Mouse (Mus musculus): ENCODE results near the gene Gm3435.
"Not testable (repeated sequence)": the region's sequence is repeated elsewhere in the genome, so short reads cannot be mapped to it uniquely, and the experiment has no call there.

Gm3435 gene

DNA sequence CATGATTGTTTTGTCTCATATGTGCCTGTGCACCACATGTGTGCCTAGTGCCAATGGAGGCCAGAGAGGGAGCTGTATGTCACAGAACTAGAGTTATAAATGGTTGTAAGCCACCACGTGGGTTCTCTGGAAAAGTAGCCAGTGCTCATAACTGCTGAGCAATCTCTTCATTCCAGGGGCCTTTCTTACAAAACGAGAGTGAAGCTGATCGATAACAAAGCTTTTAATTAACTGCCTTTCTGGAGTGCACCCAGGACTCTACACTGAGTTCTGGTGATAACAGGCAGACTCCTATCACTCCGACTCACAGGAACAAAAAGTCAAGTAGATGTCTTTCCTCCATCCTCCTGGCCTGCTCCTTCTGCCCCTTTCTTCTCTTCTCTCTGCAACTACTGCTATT, 21.4 kb downstream of the Gm3435 start:
- intact Hi-C loops (cut with DNase I): not testable (repeated sequence)

DNA sequence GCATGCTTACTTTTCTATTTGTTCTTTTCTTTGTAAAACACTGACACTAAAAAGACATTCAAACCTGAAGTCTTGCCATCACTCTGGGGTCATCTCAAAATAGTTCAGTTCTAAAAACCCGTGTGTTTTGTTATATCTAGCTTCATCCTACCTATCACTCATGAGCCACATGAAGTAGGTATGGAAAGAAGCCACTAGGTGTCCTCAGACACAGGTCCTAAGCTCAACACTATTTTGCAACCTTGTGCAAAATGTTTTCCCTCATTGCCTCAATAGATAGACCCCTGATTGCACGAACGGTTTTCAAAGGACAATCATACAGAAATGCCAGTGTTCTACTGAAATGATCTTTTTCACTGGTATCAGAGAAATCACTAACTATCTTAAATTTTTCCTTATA, 30.5 kb downstream of the Gm3435 start:
- intact Hi-C loops (cut with DNase I): not testable (repeated sequence)

- intact Hi-C loops (cut with DNase I): not testable (repeated sequence)
Observed at GRCm38 (mm10) chr17:15041175-15041729, 31.3 kb downstream of the Gm3435 start, which contains the start of the genes Ermard, Tcte3 and Gm3448. Ermard (plus strand) TSS chr17:15041208. Tcte3 (minus strand) TSS chr17:15041488. Gm3448 (minus strand) TSS chr17:15041537.

- intact Hi-C loops (cut with DNase I): not testable (repeated sequence)
Observed at GRCm38 (mm10) chr17:15050338-15050737, 40.4 kb downstream of the Gm3435 start.

DNA sequence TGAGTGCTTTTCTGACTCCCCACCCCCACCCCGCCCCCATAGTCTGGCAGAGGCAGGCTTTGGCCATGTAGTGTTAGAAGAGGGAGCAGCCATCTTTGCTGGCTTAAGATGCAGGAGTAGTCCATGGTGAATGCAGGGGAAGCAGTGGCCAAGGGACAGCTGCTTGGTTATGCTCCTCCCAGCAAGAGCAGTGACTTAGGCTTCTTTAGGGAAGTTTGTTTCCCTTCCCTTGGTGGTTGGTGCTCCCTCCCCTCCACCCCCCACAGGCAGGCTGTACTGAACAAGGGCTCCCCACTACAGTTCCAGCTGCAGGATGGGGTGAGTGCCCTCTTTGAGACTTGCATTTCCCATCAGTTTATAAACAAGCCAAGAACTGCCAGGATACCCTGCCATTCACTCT, 42.8 kb downstream of the Gm3435 start:
- intact Hi-C loops (cut with DNase I): not testable (repeated sequence)

GRCm38 (mm10) chr17:15053183-15053828, 43.3 kb downstream of the Gm3435 start:
- intact Hi-C loops (cut with DNase I): not testable (repeated sequence)

DNA sequence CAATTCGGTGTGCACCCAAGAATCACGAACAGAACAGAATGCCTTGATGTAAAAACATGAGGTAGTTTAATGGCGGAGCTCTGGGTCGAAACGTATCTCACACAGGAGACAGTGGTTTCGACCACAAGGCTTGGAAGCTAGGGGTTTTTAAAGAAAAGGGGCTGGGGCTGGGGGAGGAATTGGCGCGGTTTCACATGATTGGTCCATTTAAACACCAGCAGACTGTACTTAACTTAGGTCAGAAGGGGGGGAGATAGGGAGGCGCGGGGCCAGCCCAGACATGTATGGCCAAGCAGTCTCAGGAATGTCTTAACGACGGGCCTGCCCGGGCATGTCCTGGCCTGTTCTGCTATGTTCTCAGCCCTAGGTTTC, 43.8 kb downstream of the Gm3435 start:
- intact Hi-C loops (cut with DNase I): not testable (repeated sequence)

GRCm38 (mm10) chr17:15055925-15056324, 45.9 kb downstream of the Gm3435 start:
- intact Hi-C loops (cut with DNase I): no loop called here

DNA sequence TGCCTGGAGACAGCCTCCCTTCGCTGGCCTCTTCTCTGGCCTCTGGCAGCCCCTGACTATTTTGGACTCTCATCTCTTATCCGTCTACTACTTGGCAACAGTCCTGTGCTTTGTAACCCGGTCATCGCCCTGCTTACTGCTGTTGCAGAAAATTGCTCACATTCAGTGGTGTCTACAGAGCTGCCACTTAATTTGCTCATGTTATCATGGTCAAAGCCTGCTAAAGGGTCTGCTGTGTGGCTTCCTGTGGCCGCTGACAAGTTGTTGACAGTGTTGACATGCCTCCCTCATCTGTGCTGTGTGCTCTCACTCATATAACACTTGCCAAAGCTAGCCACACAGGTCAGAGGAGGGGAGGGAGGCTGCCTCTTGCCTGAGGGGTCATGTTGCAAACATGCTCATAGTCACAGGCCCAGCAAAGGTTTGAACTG, 48.2 kb downstream of the Gm3435 start:
- intact Hi-C loops (cut with DNase I): no loop called here

GRCm38 (mm10) chr17:15059646-15060045, 49.7 kb downstream of the Gm3435 start:
- intact Hi-C loops (cut with DNase I): no loop called here

- intact Hi-C loops (cut with DNase I): no loop called here
Observed at GRCm38 (mm10) chr17:15060356-15060755, 50.4 kb downstream of the Gm3435 start.

- intact Hi-C loops (cut with DNase I): loop anchor here (1.0 to 2.0 kb wide), 2 partner anchors 313 to 403 kb away; no protein-coding TSS in a partner anchor
Observed at GRCm38 (mm10) chr17:15065391-15066024, 55.5 kb downstream of the Gm3435 start.

GRCm38 (mm10) chr17:15066066-15066465, 56.1 kb downstream of the Gm3435 start:
- intact Hi-C loops (cut with DNase I): loop anchor here (1.0 kb wide), 1 partner anchor 312 kb away; no protein-coding TSS in a partner anchor

DNA sequence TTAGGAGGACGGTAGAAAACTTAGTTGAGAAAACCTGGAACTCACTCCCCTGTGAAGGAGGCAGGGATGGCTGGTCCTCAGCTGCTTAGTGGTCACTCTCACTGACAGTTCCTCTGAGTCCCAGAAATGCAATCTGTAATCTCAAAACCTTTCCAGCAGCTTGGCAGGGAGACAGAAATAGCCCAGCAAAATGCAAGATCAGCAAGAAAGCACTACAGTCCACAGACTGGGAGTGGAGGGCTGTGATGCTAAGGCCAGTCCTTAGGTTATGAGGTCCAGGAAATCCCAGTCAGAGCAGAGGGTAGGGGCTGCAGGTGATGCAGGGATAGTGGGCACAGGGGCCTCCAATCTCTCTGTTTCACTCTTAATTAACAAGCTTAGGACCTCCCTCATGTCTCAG, 56.9 kb downstream of the Gm3435 start:
- intact Hi-C loops (cut with DNase I): loop anchor here (1.0 kb wide), 1 partner anchor 311 kb away; no protein-coding TSS in a partner anchor

GRCm38 (mm10) chr17:15068040-15068792, 58.2 kb downstream of the Gm3435 start:
- intact Hi-C loops (cut with DNase I): no loop called here

GRCm38 (mm10) chr17:15069124-15069523, 59.1 kb downstream of the Gm3435 start:
- intact Hi-C loops (cut with DNase I): no loop called here
